Mouse (Mus musculus): Measurements from ENCODE around the gene Diras2.
"Not testable (repeated sequence)": the region's sequence is repeated elsewhere in the genome, so short reads cannot be mapped to it uniquely, and the experiment has no call there.

The Diras2 gene

GRCm38 (mm10) chr13:52516561-52516960 lies 14.5 kb downstream of the Diras2 start:
- DNase-seq: no peak

- DNase-seq: no peak
These were observed 15.0 kb downstream of the Diras2 start for GRCm38 (mm10) chr13:52516051-52516450.

- DNase-seq: no peak
These were observed 17.5 kb downstream of the Diras2 start for GRCm38 (mm10) chr13:52513554-52513953.

GRCm38 (mm10) chr13:52512356-52512755 lies 18.7 kb downstream of the Diras2 start:
- DNase-seq: no peak

- DNase-seq: no peak
These were observed 20.8 kb downstream of the Diras2 start for GRCm38 (mm10) chr13:52510172-52510880.

- DNase-seq: no peak
These were observed 23.4 kb downstream of the Diras2 start for GRCm38 (mm10) chr13:52507460-52508293.

GRCm38 (mm10) chr13:52506822-52507221 lies 24.3 kb downstream of the Diras2 start:
- DNase-seq: not testable (repeated sequence)

- not testable (repeated sequence) for DNase-seq
These were observed 25.3 kb downstream of the Diras2 start for GRCm38 (mm10) chr13:52505683-52506285.

- DNase-seq: no peak
These were observed 29.4 kb downstream of the Diras2 start for GRCm38 (mm10) chr13:52501686-52502085.

- DNase-seq: no peak
These were observed 34.0 kb downstream of the Diras2 start for GRCm38 (mm10) chr13:52497029-52497550.

GRCm38 (mm10) chr13:52488821-52489220 lies 42.3 kb downstream of the Diras2 start:
- DNase-seq: no peak

- no peak for DNase-seq
These were observed 47.0 kb downstream of the Diras2 start for GRCm38 (mm10) chr13:52484064-52484463.

GRCm38 (mm10) chr13:52481786-52482185 lies 49.3 kb downstream of the Diras2 start:
- DNase-seq: no peak

GRCm38 (mm10) chr13:52479146-52479545 lies 51.9 kb downstream of the Diras2 start:
- DNase-seq: no peak

- DNase-seq: no peak
These were observed 54.0 kb downstream of the Diras2 start for GRCm38 (mm10) chr13:52476998-52477601.

GRCm38 (mm10) chr13:52476222-52476621 lies 54.9 kb downstream of the Diras2 start:
- DNase-seq: no peak

GRCm38 (mm10) chr13:52475264-52475663 lies 55.8 kb downstream of the Diras2 start:
- no peak for DNase-seq

- no peak for DNase-seq
These were observed 56.3 kb downstream of the Diras2 start for GRCm38 (mm10) chr13:52474807-52475206.

GRCm38 (mm10) chr13:52469795-52470690 lies 61.0 kb downstream of the Diras2 start:
- DNase-seq: no peak

- no peak for DNase-seq
These were observed 65.9 kb downstream of the Diras2 start for GRCm38 (mm10) chr13:52465141-52465540.

GRCm38 (mm10) chr13:52459982-52460381 lies 71.1 kb downstream of the Diras2 start:
- no peak for DNase-seq

GRCm38 (mm10) chr13:52457889-52458324 lies 73.2 kb downstream of the Diras2 start:
- DNase-seq: no peak
